Mouse (Mus musculus) spleen, adult 12 weeks (tissue): ENCODE results near the gene Enox1.

Experiments
- DNase-seq: peaks from one replicate; pipeline ENCODE4 v3.0.0; 2022; ENCODE audit warnings: low spot score

The Enox1 gene

DNA sequence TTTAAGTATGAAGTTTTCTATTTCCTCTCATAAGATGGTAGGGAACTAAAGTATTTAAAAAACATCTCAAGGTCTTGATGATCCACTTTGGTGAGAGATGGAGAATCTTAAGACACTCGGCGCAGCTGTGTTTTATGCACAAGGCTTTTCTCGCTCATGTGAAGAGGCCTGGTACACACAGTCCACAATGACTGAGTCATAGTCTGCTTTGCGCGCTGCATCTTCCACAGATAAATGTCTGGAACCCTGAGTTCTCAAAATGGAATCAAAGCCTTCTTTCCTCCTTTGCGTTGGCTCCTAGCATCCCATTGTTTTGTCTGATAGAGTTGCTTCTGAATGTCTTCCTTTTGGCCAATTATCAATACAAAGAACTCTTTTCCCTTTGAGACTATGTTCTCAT, 119.0 kb downstream of the Enox1 start:
- no peak for DNase-seq

GRCm38 (mm10) chr14:77279143-77279542, 122.6 kb downstream of the Enox1 start:
- no peak for DNase-seq

GRCm38 (mm10) chr14:77280454-77280853, 123.9 kb downstream of the Enox1 start:
- DNase-seq = no peak

DNA sequence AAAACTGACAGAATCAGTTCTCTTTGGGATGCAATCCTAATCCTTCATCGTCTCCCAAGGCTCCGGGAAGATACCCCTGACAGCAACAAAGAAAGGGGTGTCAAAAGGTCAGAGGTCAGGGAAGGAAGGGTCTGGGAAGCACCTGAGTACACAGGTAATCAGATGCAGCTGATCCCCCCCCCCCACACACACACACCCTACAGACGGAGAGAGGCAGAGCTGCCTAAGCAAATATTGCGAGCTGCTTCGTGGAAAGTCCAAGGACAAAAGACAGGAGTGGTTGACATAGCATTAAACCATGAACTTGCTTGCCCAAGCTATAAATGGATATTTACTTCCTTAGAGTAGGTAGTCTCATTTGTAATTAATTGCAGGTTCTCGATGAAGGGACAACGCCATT, 124.3 kb downstream of the Enox1 start:
- DNase-seq = no peak

DNA sequence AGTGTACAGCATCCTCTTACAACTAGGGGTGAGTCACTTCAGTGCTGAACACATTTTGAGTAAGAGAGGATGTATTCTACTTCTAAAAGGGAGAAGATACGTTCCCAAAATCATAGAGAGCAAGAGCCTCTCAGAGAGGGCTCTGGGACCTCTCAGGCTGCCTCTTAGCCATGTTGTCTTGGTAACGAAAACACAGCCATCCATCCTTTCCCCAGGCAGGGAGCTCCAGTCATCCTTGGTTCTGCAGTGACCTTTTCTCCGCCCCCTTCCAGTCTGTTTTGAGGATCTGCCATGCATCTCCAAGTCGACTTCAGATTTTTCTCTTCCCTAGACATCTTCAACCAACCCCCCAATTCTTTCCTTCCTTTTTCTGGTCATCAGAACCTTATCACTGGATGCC, 127.4 kb downstream of the Enox1 start:
- DNase-seq = no peak

DNA sequence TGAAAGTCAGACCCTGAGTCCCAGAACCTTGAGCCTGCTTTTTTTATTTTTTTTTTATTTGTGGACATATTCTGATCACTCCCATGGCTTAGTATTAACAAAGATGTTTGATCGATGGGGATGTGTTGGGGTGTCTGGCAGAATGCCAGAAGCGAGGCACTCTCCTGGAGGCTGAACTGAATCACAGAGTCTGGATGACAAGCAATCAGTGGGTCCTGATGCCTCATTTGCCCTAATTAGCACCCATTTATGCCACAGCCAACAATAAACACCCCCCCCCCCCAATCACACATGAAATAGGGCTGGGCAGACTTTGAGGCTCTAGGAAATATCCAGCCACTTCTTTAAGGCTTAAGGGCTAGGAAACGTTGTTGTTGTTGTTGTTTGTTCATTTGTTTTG, 128.9 kb downstream of the Enox1 start:
- no peak for DNase-seq

GRCm38 (mm10) chr14:77291756-77292155, 135.2 kb downstream of the Enox1 start:
- no peak for DNase-seq

DNA sequence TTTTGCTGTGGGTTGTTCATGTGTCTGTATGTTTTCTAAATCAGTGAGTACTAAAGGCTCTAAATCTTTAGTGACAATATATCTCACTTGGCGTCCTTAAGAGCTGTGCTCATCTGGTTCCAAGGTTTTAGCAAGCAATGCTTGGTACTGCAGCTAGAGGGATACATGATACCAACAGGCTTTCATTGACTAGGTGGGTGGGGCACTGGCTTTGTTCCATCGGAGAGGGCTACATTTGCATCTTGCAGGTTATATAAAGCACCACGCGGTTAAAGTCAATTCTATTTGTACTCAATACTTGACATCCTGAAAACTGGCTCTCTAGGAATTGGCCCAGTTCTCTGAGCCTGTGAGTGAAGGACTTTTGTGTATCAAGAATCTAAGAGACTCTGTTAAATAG, 140.5 kb downstream of the Enox1 start:
- no peak for DNase-seq

- no peak for DNase-seq
These were observed 141.8 kb downstream of the Enox1 start for GRCm38 (mm10) chr14:77298327-77298726.

DNA sequence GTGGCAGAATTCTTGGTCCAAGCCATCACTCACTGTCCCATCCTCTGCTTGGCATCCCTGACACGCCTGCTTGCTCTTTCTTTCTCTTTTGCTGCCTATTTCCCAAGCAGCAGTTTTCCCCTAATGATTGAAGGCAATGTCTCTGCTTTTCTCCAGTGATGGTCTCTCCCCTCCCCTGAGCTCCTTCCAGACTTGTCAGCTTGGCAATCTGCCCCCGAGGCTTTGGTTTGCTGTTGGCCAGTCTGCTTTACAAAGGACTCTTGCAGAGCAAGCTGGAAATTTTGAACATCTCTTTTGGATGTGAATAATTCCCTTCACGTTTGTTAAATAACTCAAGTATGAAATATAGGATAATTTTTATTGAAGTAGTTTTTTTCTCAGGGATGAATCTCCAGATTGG, 153.0 kb downstream of the Enox1 start:
- DNase-seq = no peak

DNA sequence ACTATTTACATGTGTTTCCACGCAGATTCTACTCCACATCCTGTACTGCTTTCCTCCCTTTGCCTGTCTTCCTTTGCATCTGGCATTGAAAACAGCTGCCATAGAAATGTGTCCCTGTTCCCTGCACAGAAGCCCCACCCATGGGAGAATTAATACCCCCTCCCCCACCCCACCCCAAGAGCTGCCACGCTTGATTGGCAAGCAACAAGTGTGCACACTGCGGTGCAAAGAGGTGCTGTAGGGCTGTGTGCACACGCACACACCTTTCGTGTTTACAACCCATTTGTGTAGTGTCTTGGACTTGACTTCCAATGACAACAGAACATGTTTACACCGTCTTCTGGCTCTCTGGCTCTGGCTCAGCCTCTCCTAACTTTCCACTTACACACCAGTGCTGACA, 154.9 kb downstream of the Enox1 start:
- no peak for DNase-seq

GRCm38 (mm10) chr14:77319396-77319795, 162.8 kb downstream of the Enox1 start:
- DNase-seq = no peak

DNA sequence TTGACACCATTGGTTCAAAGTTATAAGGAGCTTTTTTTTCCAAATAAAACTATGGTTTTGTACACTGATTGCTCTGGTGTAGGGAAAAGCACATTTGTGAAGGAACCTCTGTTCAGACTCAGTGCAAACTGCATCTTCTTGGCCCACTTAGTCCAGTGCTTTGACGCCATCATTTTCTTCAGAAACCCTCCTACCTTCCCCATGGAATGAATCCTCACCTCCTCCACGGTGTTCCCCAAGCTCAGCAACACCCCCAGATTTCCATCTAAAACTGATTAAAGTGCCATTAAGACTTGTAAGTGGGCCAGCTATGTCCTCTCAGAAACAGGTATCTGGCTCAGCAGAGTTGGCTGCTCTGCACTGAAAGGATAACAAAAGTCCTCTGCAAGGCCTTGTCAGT, 167.8 kb downstream of the Enox1 start:
- DNase-seq = no peak

DNA sequence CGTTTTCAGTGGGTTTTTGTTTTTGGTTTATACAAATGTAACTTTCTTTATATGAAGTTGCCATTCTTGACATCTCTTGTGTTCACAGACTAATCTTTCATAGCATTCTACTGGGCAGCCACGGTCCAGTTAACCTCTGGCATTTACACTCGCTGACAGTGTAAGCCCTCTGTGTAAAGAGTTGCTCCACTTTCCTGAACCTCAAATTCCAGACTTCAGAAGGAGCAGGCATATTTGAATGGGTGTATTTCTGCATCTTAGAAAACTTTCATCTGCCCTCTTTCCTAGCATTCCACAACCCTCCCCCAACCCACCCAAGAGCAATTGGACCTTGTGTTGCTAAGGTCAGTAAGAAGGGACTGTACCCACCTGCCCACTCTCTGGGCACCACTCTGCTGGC, 171.1 kb downstream of the Enox1 start:
- DNase-seq = no peak

GRCm38 (mm10) chr14:77329791-77330190, 173.2 kb downstream of the Enox1 start:
- DNase-seq = no peak

DNA sequence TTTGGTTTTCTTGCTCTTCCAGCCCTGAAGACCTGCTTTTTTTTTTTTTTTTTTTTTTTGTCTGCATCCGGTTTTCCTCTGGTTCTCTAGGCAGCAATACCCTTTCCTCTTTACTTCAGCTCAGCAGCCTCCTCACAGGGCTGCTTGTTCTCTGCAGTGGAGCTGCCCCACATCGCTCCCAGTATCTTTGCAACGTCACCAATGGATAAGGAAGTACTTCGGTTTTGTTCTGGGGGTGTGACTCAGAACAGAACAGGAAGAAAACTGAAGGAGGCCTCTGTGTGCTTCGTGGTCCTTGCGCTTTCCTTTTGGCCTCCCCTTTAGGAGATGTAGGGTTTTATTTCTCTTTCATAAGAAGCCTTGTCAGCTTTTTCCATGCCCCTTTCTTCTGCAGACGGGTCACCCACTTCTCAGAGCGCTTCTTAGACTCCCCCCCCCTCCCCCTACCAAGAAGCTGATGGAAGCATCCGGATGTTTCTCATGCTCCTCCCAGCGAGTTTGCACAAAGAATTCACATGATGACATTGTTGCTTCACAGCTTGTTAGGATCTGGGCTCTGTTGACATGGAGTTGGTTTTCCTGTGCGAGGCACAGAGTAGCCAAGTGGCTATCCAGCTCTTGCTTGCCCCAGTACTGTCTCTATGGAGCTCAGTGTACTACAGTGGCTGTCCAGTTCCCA, 187.2 kb downstream of the Enox1 start:
- no peak for DNase-seq

DNA sequence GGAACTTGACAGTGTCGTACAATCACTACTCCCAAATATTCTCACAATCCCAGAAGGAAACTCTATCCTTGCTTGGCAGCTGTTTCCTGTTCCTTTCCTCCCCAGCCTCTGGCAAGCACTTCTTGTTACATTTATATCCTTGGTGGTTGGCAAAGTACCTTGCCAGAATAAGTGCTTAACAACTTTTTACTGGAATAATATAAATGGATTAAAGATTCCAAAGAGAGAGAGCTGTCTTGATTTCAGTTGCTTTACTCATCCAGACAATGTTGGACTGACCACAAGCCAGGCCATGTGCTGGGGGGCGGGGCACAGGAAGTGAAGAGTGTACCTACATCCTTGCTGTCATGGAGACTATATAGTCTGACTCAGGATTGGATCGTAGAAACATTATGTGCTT, 189.7 kb downstream of the Enox1 start:
- no peak for DNase-seq

DNA sequence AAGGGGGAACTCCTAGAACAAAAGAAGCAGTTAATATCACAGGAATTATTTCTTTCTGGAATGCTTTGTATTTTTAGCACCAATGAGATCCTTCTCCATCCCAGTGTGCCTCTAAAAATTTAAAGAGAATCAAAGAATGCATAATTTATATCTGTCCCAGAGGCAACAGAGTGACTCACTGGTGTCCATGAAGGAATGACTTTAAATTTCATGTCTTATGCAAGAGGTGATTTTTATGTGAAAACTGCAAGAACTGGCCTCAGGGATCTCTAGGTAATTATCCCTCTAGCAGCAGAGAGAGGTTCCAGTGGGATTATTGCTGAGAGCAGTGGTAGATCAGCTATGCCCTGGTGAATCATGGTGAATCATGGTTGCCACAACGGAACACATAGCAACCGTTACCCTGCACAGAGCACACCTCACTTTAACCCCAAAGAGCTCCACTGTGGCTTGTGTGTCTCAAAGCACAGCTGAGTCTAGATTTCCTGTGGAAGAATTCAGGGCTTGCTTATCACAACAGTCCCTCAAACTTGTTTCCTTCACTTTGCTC, 195.3 kb downstream of the Enox1 start:
- no peak for DNase-seq

GRCm38 (mm10) chr14:77362662-77363061, 206.1 kb downstream of the Enox1 start:
- DNase-seq = no peak

DNA sequence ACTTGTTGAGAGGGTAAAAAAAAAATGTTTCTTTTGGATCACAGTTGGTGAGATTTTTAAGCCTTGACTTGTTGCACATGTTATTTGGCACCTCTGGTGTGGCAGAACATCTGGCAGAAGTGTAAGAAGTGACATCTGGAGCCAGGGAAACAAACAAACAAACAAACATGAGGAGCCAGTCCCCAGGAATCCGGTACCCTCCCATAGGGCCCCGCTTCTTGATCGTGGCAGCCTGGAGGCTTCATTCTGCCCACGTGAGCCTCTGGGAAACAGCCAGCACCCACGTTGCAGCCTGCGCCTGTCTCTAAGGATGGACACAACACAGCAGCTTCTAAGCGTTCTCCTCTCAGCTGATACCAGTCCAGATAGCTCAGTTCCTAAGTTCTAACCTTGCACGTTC, 211.8 kb downstream of the Enox1 start:
- DNase-seq = no peak

- no peak for DNase-seq
These were observed 212.5 kb downstream of the Enox1 start for GRCm38 (mm10) chr14:77369070-77369469.

DNA sequence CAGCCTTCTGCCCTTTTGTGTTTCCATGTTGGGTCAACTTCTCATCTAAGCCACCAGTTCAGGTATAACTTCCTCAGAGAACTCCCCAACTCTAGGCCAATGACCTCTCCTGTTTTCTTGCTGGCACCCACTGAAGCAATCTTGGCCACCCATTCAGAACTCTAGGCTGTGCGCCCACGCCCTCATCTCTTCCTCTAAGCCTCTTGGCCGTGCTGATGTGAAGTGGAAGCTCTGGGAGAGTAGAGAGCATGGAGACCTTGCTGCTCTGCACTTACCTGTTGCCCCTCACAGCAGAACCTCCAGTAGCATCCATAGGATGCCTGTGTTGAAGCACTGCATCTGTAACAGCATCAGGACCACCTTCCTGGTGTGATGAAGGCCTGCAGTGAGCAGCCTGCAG, 214.0 kb downstream of the Enox1 start:
- no peak for DNase-seq

GRCm38 (mm10) chr14:77371977-77372376, 215.4 kb downstream of the Enox1 start:
- DNase-seq = no peak

GRCm38 (mm10) chr14:77373119-77373518, 216.6 kb downstream of the Enox1 start:
- no peak for DNase-seq
